Comparison of ENCODE assay signal across 12 mouse cellular contexts in genomic region chr15:95830206-95830560, GRCm38 (mm10). TPM values are rescaled to one million over a fixed set of nuclear protein-coding genes. Genes with fewer than 3 reads are reported as not detected.
DNase-seq lines count a peak whose midpoint lies in the region; ATAC-seq and TF ChIP-seq lines count a peak whose summit lies in the region.
"Had no signal": no experiment of that assay in that cellular context is flagged by ENCODE, and none has a peak within 500 bp of the region (broad histone marks: within the 10 kb centered on the region; RNA-seq: fewer than 3 reads in every experiment).

No protein-coding gene starts in this region.

- no peak for DNase-seq in forebrain, embryonic 10.5 days (ENCODE audit: extremely low spot score, low spot score)
- DNase-seq in kidney, postnatal 14 days: no peak
- DNase-seq in cerebellum, adult 9-10 months: no peak
- DNase-seq in adrenal gland, adult 2 months: no peak
- DNase-seq: adrenal gland, postnatal 36 days; cerebellum, adult 11-12 months had no signal

- no peaks in the 10 kb centered on the region for H3K9me3 ChIP-seq in forebrain, embryonic 10.5 days
- H3K9me3 ChIP-seq in forebrain, embryonic 15.5 days: no peaks in the 10 kb centered on the region
- no peaks in the 10 kb centered on the region for H3K9me3 ChIP-seq in kidney, embryonic 14.5 days (ENCODE audit: control insufficient read depth, low read length)
- H3K9me3 ChIP-seq in ES-Bruce4 (replicated peaks; ENCODE audit: control insufficient read depth, insufficient read depth, low read length, poor library complexity, severe bottlenecking): no peaks in the 10 kb centered on the region
- no peaks in the 10 kb centered on the region for H3K9me3 ChIP-seq in intestine, embryonic 16.5 days (ENCODE audit: control insufficient read depth, low read length)
- H3K9me3 ChIP-seq: liver, embryonic 15.5 days had no signal

- no peak; the same call in 1 of the 2 replicates for TF ChIP-seq EP300 in ES-Bruce4 (IDR thresholded peaks at IDR 0.05; ENCODE audit: insufficient read depth, low read depth, low read length)

- 46% methylated on average over 12 of the region's 12 CpGs for WGBS in forebrain, embryonic 10.5 days
- WGBS in forebrain, embryonic 15.5 days: 59% methylated on average over 12 of the region's 12 CpGs
- WGBS in kidney, embryonic 14.5 days: 74% methylated on average over 12 of the region's 12 CpGs
- 60% methylated on average over 12 of the region's 12 CpGs for WGBS in intestine, embryonic 16.5 days

- peak overlapping the region; percentile 72; the same call in 1 of the 2 replicates for H3K27ac ChIP-seq in forebrain, embryonic 10.5 days
- H3K27ac ChIP-seq in forebrain, embryonic 15.5 days (replicated peaks): no peak overlapping the region
- H3K27ac ChIP-seq in kidney, embryonic 14.5 days (ENCODE audit: low read depth, low read length): peak overlapping the region; percentile 84; the same call in 1 of the 2 replicates
- H3K27ac ChIP-seq in ES-Bruce4 (ENCODE audit: insufficient read depth, low read length): peak overlapping the region; percentile 57
- no peak overlapping the region for H3K27ac ChIP-seq in intestine, embryonic 16.5 days (ENCODE audit: low read length)
- H3K27ac ChIP-seq: liver, embryonic 15.5 days had no signal

- no peak overlapping the region for H3K9ac ChIP-seq in forebrain, embryonic 15.5 days (replicated peaks)
- H3K9ac ChIP-seq in kidney, embryonic 14.5 days (ENCODE audit: low read depth, low read length): no peak overlapping the region
- H3K9ac ChIP-seq in ES-Bruce4 (ENCODE audit: low read depth, poor library complexity, severe bottlenecking): peak overlapping the region; percentile 64
- 0 out of 2 replicates have a peak overlapping the region, but pooled peaks have one; percentile 30 for H3K9ac ChIP-seq in intestine, embryonic 16.5 days (ENCODE audit: low read depth, low read length)
- H3K9ac ChIP-seq: liver, embryonic 15.5 days had no signal

- H3K4me3 ChIP-seq in forebrain, embryonic 10.5 days: no peak overlapping the region
- no peak overlapping the region for H3K4me3 ChIP-seq in forebrain, embryonic 15.5 days
- H3K4me3 ChIP-seq in kidney, embryonic 14.5 days (ENCODE audit: low read length): no peak overlapping the region
- peak overlapping the region; percentile 12 for H3K4me3 ChIP-seq in ES-Bruce4 (ENCODE audit: low read depth, low read length)
- H3K4me3 ChIP-seq in intestine, embryonic 16.5 days (ENCODE audit: low read length): no peak overlapping the region
- H3K4me3 ChIP-seq: erythroblast, embryonic 14.5 days; liver, embryonic 15.5 days had no signal

- no peak for ATAC-seq in forebrain, embryonic 15.5 days (replicated peaks)
- no peak for ATAC-seq in kidney, embryonic 14.5 days (ENCODE audit: low FRiP score, low TSS enrichment)
- no peak for ATAC-seq in intestine, embryonic 16.5 days

- no peak for TF ChIP-seq CTCF in ES-Bruce4 (IDR thresholded peaks at IDR 0.05; ENCODE audit: low read depth, low read length)

- H3K4me2 ChIP-seq in forebrain, embryonic 15.5 days (replicated peaks): no peak overlapping the region
- peak overlapping the region; percentile 17; the same call in 1 of the 2 replicates for H3K4me2 ChIP-seq in kidney, embryonic 14.5 days (replicated peaks; ENCODE audit: low read depth, low read length)
- H3K4me2 ChIP-seq in intestine, embryonic 16.5 days (ENCODE audit: low read depth, low read length): peak overlapping the region; percentile 10; the same call in 1 of the 2 replicates
- H3K4me2 ChIP-seq: liver, embryonic 15.5 days had no signal

- peaks cover 6% of the 10 kb centered on the region for H3K36me3 ChIP-seq in forebrain, embryonic 10.5 days (replicated peaks)
- H3K36me3 ChIP-seq in forebrain, embryonic 15.5 days: no peaks in the 10 kb centered on the region
- H3K36me3 ChIP-seq in kidney, embryonic 14.5 days (ENCODE audit: control insufficient read depth, insufficient read depth, low read length): no peaks in the 10 kb centered on the region; the same call in 1 of the 2 replicates
- no peaks in the 10 kb centered on the region for H3K36me3 ChIP-seq in ES-Bruce4 (ENCODE audit: control insufficient read depth, insufficient read depth, low read length, poor library complexity, severe bottlenecking)
- H3K36me3 ChIP-seq in intestine, embryonic 16.5 days (ENCODE audit: control insufficient read depth, insufficient read depth, low read length): 0 out of 2 replicates have a peak, but pooled peaks cover 2% of the 10 kb centered on the region
- H3K36me3 ChIP-seq: liver, embryonic 15.5 days had no signal

- H3K27me3 ChIP-seq in forebrain, embryonic 10.5 days (ENCODE audit: poor library complexity, severe bottlenecking): no peaks in the 10 kb centered on the region
- H3K27me3 ChIP-seq in forebrain, embryonic 15.5 days: no peaks in the 10 kb centered on the region
- no peaks in the 10 kb centered on the region for H3K27me3 ChIP-seq in kidney, embryonic 14.5 days (ENCODE audit: control insufficient read depth, insufficient read depth, low read length)
- no peaks in the 10 kb centered on the region for H3K27me3 ChIP-seq in ES-Bruce4 (ENCODE audit: control insufficient read depth, insufficient read depth, low read length, poor library complexity, severe bottlenecking)
- no peaks in the 10 kb centered on the region for H3K27me3 ChIP-seq in intestine, embryonic 16.5 days (replicated peaks; ENCODE audit: control insufficient read depth, insufficient read depth, low read length)
- H3K27me3 ChIP-seq: liver, embryonic 15.5 days had no signal

- peaks cover 42% of the 10 kb centered on the region for H3K4me1 ChIP-seq in forebrain, embryonic 10.5 days
- H3K4me1 ChIP-seq in forebrain, embryonic 15.5 days: peaks cover 24% of the 10 kb centered on the region
- peaks cover 39% of the 10 kb centered on the region for H3K4me1 ChIP-seq in kidney, embryonic 14.5 days (ENCODE audit: control insufficient read depth, insufficient read depth, low read length)
- peaks cover 10% of the 10 kb centered on the region for H3K4me1 ChIP-seq in ES-Bruce4 (ENCODE audit: control insufficient read depth, insufficient read depth, low read length)
- peaks cover 35% of the 10 kb centered on the region for H3K4me1 ChIP-seq in intestine, embryonic 16.5 days (ENCODE audit: control insufficient read depth, insufficient read depth, low read length)

- no peak for TF ChIP-seq POLR2A in ES-Bruce4 (IDR thresholded peaks at IDR 0.05; ENCODE audit: insufficient read depth, low read length)

RNA-seq across cellular contexts. Expression of gene Ano6, which starts 39.5 kb away (rescaled TPM):
- 32.4 and 35.0 TPM in 2 replicates for polyA plus RNA-seq in forebrain, embryonic 10.5 days (2016; fragmentation: Nextera tagmentation; extraction: Ambion mirVana)
- polyA plus RNA-seq in forebrain, embryonic 15.5 days (2015; fragmentation: Nextera tagmentation; extraction: Ambion mirVana): 22.1 and 22.4 TPM in 2 replicates
- polyA plus RNA-seq in kidney, embryonic 14.5 days (2014; fragmentation: Nextera tagmentation; extraction: Ambion mirVana): 34.1 and 54.3 TPM in 2 replicates
- 36.9 and 42.5 TPM in 2 replicates for polyA plus RNA-seq in ES-Bruce4 (2011; ENCODE audit: insufficient read depth, insufficient read length, low read depth, missing spikeins)
- polyA plus RNA-seq in intestine, embryonic 16.5 days (2015; fragmentation: Nextera tagmentation; extraction: Ambion mirVana): 51.5 and 63.1 TPM in 2 replicates
- 10 to 100 TPM; 69.6 to 90.3 TPM for total RNA-seq in adrenal gland, adult 2 months (2021)
- 20.6 and 28.6 TPM in 2 replicates for polyA plus RNA-seq in adrenal gland, adult 2 months (2012; rRNA removed)

Comparison
In these comparisons a context has a peak if more than half of its experiments do, and no peak if none do; other contexts are left out.
1. H3K27ac ChIP-seq: peak in forebrain, embryonic 10.5 days (single experiment), kidney, embryonic 14.5 days (single experiment) and ES-Bruce4 (single experiment); none in forebrain, embryonic 15.5 days (single experiment) and intestine, embryonic 16.5 days (single experiment).
2. H3K9ac ChIP-seq: peak in ES-Bruce4 (single experiment) and intestine, embryonic 16.5 days (single experiment); none in forebrain, embryonic 15.5 days (single experiment) and kidney, embryonic 14.5 days (single experiment).